Mouse (Mus musculus) erythroblast, adult 5-6 weeks (primary cell): ENCODE data around the gene Pdia4. TPM values are rescaled to one million over a fixed set of nuclear protein-coding genes. Genes with fewer than 3 reads are reported as not detected.
"Not testable (repeated sequence)": the region's sequence is repeated elsewhere in the genome, so short reads cannot be mapped to it uniquely, and the experiment has no call there.

ENCODE experiments used
- ATAC-seq: replicated peaks from 2 replicates; pipeline ENCODE4 v1.8.0; 2016; ENCODE audit warnings: moderate number of reproducible peaks, mild to moderate bottlenecking, moderate TSS enrichment, inconsistent platforms; ENCODE audit not compliant: poor library complexity, low FRiP score, severe bottlenecking
- total RNA-seq, 2 experiments: library from RNA; stranded (forward) in 1 of 2; stranded (reverse) in 1 of 2; fragments of 150-400 nt in 1 of 2; fragments of 200-764, 138-1000 nt in 1 of 2; gene quantifications; 2 replicates each; pipeline versions ENCODE4 v1.2.3 to v1.2.4; 2015 to 2017; ENCODE audit warnings: low replicate concordance in 2 of 2

Gene Pdia4
- total RNA-seq, 2 experiments from 2014 or later, result 18.4 to 45.1 TPM

DNA sequence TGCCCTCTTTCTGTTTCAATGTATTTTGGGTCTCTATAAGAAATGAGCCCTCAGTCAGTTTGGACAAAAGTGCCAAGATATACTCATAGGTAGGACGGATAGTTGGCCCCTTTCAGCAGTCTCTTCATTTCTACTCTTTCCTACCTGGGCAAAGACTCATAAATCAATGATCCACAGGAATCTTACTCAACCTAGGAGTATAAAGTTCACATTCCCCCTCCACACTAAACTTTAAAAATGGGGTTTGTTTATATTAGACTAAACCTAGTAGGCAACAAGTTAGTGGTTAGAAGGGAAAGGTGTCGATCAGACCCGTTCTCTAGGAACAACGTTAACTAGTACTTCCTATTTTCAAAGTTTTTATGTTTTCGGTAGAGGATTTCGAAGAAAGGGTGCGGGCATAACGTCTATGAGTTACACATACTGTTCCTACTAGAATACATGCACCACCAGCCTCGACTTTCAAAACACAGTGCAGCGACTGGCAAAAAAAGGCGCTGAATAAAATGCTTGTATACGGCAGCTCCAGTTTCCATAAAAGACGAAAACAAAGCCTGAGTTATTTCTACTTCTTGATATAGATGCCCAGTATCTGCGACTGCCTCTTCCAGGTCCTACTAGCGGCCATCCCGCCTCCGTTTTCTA, 837 bp downstream of the Pdia4 start:
- ATAC-seq, result peak; percentile 3; the same call in 1 of the 2 replicates

DNA sequence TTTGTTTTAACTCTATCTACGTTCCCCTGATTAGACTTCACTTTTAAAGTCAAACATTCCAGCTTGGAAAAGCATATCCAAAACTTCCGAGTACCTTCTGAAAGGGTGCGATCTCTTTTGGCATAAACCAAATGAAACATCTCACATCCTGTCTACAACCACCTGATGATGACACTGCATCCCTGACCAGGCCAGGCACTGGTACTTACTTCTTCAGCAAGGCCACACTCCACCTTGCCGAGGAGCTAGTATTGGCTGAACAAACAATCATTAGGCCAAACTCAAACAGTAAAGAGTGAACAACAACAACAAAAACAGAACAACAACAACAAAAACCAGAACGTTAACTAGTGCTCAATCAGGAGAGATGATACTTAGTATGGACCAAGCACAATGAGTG, 1.9 kb downstream of the Pdia4 start:
- no peak for ATAC-seq

DNA sequence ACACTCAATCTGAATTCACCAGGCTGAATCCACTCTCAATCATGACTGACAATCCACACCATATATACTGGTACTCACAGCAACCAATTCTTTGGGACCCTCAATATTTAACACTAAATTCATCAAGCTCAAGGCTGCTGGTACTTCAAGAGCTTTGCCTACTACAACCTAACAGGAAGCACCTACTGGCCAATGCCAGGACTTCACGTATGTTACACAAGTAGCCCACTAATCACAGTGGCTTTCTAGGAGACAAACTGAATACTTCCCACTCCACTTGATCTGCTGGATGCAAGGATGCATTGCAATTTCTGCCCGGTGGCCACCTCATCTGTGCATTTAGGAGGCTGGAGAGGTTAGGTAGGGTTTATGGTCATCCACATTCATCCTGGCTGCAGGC, 3.0 kb downstream of the Pdia4 start:
- ATAC-seq, result no peak

DNA sequence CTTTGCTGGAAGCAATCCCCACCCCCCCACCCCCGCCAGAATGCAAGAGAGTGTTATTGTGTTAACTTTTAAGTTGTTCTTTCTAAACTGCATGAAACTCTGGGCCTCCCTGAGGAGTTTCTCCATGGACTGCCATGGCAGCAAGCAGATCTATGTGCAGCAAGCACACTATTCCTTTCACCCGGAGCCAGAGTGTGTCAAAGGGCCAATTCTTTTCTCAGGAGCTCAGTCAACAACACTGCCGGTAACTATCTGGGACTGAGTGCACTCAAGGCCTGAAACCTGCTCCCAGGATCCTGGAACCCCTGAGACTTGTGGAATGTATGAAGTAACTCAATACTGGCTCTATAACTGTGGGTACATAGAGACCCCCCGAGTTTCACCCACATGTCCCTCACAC, 4.2 kb downstream of the Pdia4 start:
- ATAC-seq, result no peak

DNA sequence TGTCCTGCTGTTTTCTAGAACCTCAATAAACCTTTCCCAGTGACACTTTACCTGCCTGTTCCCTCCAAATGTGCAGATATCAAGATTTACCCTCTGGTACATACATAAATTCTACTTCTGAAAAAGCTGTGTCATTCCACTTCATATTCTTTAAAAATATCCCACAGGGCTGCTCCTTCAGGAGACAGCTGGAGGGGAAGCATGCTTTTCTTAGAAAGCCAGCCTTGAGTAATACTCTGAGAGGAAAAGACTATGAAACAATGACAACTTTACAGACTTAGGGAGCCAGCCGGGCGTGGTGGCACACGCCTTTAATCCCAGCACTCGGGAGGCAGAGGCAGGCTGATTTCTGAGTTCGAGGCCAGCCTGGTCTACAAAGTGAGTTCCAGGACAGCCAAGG, 4.7 kb downstream of the Pdia4 start:
- ATAC-seq, result no peak

DNA sequence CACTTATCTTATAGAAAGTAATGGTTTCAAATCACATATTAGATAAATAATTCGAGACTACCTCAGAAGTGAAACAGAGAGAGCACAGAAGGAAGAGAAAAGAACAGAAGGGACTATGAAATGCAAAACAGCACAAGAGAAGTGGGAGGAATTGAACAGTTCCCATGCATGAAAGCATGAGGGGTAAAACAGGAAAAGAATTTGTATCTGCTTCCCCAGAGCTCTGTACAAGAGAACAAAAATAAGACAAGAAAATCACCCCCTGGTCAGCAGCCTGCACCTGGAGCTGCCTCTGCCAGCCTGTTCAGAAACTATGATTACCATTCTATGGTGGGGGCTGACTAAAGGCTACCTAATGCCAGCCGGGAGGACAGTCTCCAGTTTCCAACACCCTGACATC, 5.8 kb downstream of the Pdia4 start:
- no peak for ATAC-seq

DNA sequence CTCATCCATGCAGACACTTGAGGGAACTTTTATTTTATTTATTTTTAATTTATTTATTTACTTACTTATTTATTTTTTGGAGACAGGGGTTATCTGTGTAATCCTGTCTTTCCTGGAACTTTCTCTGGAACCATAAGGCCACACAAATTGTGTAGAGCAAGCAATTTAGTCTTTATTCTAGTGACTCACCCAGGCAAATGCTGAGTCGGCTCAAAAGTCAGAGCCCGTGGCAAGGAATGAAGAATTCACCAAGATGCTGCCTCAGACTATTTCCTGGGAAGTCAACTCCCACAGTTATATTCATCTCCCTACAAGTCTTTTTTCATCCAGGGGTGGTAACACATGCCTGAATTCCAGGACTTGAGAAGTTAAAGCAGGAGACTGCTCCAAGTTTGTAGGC, 7.7 kb downstream of the Pdia4 start:
- no peak for ATAC-seq

DNA sequence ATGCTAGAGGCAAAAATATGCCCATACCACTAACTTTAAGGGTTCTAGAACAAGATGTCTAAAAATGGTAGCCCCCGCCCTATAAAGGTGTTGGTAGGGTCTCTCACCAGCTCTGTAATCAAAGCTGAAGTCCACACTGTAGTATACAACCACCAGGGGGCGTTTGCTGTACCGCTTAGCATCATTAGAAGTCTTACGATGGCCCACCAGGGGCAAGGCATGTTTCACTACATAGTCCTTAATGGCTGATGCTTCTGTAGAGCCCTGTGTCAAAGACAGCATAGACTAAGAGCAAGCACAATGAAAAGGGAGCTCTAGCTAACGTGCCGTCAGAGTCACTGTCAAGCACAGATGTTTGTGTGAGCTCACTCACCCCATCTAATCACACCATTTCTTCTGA, 14.2 kb downstream of the Pdia4 start:
- ATAC-seq, result peak; percentile 73

DNA sequence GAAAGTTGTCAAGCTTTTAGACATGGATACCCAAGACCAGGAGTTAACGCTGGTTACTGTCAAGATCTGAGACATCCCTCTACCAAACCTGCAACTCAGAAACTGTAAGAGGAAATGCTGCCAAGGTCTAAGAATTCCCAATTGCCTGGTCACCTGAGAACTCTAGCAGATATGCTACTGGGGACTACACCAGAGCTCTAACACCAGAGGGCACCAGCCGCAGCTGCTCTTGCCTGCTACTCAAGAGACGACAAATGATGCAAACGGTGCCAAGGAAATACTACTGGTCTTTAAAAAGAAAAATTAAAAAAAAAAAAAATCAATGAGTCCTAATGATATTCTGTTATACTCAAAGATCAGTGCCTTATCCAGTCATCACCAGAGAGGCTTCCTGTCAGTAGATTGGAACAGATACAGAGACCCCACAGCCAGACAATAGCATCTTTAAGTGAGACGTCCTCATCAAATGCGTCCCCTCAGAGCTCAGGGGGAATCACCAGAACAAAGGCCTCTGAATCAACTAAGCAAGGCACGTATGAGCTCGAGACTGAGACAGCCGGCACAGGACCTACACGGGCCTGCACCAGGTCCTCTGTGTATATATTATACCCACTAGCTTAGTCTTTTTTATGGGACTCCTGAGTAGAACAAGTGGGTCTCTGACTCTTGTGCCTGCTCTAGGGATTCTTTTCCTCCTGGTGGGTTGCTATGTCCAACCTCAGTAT, 19.0 kb downstream of the Pdia4 start:
- ATAC-seq, result no peak

DNA sequence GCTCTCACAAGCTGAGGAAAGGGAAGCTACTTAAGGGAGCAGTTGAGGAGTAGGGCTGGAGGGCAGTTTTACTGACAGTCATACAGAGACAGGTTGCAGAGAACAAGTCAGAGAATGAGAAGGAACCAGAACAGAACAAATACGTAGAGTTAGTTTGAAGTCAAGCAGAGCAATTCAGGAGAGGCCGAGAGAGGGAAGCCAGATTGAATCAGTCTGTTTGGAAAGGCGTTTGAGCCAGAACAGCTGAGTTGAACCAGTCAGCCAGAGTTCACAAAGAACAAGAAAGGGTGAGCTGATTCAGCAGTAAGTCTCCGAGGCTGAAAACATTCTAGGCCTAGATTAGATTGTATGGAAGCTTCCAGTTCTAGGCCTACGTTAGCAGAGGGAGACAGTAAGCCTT, 19.9 kb downstream of the Pdia4 start:
- no peak for ATAC-seq

DNA sequence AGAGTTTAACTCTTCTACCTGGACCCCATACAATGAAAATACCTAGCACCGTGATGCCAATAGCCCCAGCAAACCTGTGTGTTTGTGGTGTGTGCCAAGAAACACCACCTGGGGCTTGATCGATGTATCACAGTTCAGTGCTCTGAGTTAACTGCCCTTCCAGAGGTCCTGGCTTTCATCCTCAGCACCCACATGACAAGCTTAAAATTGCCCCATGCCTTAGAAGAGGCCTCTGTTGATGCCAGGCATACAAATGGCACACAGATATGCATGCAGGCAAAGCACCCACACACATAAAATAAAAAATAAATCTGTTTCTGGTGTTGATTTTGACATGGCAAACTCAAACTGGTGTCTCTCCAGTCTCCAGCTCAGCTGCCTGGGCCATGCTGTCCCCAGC, 20.7 kb downstream of the Pdia4 start:
- no peak for ATAC-seq

DNA sequence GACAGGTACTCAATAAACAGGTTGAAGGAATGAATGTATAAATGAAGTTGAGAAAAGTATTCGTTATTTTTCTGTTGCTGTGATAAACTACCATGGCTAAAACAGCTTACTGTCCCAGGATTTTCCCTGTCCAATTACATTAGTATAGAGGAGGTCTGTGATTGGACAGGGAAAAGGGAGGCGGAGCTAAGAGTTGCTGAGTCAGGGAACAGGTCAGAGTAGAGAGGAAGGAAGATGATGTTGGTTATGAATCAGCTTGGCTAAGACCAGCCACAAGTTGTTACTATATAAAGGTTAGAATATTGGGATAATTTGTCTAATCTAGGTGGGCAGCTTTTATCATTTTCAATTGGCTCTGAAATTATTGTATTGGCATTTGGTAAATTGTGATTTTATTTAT, 22.5 kb downstream of the Pdia4 start:
- peak; percentile 65 for ATAC-seq

DNA sequence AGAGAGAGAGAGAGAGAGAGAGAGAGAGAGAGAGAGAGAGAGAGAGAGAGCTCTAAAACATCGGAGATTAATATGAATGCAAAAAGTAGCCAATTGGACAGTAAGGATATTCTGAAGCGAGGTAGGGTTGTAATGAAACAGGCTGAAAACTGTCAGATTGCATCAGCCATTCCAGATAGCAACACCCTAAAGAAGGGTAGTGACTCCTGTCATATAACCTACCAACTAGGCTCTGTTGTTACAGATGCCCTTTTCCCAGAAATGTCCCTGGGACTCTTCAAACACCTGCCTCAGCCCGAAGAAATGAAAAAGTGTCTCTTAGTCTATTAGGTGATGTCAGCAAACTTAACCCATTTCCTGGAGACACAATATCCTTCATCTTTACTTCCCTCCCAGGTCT, 24.4 kb downstream of the Pdia4 start:
- no peak for ATAC-seq

DNA sequence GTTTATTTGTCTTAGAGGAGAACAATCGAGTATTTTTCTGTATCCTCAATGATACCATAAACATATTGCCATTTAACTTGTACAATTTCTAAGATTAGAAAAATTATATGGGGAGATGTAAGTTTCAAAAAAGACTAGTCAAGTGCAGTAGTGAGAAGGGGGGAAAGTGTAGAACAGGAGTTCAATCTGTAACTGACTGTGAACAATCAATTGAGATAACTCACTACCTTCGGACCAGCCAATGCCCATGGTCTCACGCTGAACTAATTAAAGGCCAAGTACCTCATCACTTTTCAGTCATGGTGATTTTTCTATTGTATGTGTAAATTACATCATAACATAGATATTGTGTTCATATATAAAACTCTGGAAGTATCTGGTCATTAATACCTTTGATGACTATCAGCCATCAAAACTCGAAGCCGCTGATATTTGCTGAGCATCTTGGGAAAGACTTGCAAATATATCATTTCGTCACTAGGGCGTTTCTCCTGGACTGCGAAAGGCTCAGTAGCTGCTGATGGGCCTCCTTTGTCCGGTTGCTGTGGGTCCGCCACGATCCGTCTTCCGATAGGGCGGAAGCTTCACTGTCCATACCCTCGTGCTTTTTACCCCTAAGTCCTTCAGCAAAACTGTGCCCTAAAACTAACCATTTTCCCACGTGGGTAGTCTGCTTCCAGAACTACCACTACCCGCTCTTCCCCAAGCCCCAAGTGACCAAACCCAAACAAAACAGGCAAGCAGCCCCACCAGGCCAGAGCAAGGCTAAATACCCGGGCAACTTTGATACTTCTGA, 25.1 kb downstream of the Pdia4 start:
- ATAC-seq, result peak; percentile 86

DNA sequence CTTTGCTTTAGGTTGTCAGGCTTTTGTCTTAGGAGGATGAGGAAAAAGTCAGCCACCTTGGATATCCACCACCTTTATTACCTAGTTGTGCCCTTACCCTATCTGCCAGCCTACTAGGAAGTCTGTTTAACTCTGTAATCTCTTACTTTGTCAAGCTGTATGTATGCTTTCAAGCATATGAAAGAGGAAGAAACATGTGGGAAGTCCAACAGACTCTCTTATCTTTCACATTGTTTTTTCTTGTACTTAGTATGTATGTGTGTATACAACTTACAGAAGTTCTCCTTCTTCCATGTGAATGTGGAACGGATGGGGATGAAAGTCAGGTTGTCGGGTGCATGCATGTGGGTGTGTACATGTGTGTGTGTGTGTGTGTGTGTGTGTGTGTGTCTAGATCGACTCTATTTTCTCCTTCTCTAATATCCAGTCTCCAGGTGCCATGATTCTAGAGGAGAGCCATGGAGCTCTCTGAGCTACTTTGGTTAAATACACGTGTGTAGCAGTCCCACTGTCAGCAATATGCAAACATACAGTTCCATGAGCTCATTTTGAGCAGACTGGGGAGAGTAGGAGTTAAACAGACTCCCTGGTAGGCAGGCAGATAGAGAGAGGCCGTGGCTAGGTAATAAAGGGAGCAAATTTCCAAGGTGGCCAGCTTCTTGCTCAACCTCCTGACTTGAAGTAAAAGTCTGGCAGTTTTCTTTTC, 28.4 kb downstream of the Pdia4 start:
- no peak for ATAC-seq

DNA sequence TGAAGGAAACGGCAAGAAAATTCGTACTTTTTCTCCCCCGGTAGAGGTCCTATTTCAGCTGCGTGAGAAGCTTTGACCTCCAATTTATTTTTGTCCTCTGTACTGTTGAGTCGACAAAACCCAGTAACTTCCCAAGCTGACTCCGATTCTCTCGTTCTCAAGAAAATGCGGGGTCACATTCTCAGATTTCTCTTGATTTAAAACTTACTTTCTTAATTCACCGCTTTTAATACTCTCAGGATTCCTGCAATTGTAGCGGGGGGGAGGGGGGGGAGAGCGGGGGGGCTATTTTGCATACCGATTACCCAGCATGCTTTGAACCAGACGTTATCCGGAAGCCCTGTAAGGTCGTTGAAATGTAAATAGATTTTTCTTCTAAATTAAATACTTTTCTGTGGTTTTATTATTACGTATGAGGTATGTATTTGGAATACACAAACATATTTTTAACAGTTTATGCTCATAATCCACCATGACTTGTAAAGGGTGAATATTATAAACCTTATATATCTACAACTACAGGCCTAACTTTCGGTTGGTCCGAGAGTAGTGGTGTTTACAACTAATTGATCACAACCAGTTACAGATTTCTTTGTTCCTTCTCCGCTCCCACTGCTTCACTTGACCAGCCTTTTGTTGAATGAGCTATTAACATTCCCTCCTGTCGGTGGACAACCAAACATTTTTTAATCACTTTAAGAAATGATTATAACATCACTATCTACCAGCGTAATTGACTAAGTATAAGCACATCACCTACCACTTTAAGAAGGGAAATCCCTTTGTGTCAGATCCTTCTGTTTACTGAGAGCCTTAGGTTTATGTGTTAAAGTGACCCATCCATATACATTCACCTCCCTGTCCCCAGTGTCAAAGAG, 31.9 kb downstream of the Pdia4 start:
- ATAC-seq, result peak; percentile 63

DNA sequence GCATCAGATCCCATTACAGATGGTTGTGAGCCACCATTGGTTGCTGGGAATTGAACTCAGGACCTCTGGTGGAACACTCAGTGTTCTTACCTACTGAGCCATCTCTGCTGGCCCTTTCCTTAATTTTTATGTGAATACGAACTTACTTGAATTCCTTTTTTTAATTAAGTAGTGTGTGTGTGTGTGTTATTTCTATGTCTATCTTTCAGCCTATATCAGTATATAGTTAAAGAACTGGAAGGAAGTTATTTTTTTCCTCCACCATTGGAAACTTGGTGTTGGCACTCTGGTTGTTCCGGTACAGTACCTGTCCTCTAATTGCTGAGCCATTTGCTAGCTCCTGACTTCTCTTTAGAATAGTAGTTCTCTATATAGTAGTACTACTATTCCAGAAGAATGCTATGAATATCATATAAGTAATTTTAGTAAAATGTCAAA, 32.6 kb downstream of the Pdia4 start:
- peak; percentile 30; the same call in 1 of the 2 replicates for ATAC-seq

DNA sequence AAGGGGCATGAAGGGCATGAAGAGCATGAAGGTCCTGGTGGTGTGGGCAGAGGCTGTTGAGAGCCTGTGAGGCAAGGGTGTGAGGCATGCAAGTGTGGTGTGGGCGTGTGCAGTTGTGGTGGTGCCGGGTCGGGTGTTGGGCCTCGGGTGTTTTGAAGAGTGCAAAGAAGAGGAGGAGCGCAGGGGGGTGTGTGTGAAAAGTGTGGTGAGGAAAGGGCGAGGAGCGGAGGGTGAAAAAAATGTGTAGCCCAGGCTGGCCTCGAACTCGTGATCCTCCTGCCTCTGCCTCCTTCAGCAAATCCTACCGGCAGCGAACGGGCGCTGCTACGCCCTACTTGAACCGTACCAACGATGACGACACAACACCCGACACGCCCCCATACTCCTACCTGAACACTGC, 41.5 kb downstream of the Pdia4 start:
- ATAC-seq, result peak; percentile 86

DNA sequence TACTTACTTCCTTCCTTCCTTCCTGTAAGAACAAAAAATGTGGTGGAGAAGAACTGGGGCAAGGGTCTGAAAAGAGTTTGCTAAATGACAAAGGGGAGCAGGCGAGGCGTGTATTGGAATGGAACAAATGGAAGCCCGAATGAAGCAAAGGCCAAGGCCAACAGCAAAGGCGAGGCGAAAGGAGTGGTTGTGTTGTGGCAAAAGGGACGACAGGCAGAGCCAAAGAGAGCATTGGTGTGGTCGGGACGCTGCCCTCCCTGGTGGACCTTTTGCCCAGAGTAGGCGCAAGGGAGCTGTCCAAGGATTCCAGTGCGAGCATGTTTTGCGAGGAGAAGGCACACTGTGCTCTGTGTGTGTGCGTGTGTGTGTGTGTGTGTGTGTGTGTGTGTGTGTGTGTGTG, 42.1 kb downstream of the Pdia4 start:
- not testable (repeated sequence) for ATAC-seq
